Mouse (Mus musculus) layer of hippocampus, postnatal 10 days (tissue): ENCODE measurements around the gene Trim3. TPM values are rescaled to one million over a fixed set of nuclear protein-coding genes. Genes with fewer than 3 reads are reported as not detected.

Source experiments
- DNase-seq, 2 experiments: peaks; one replicate each; pipeline ENCODE4 v3.0.0; 2021; ENCODE audit warnings: low spot score in 2 of 2
- total RNA-seq, 2 experiments: library from RNA; stranded (reverse); gene quantifications; 2 replicates each; pipeline ENCODE4 v1.2.3; 2021

The Trim3 gene
- total RNA-seq, 2 experiments from 2014 or later, result 138 to 143 TPM

- no peak for DNase-seq
Measured at GRCm38 (mm10) chr7:105562317-105562716, 71.1 kb downstream of the Trim3 start.

GRCm38 (mm10) chr7:105559016-105559415, 74.4 kb downstream of the Trim3 start:
- DNase-seq, result peak; percentile 40 to 56

- peak in 1 of 2 experiments; percentile 37 for DNase-seq
Measured at GRCm38 (mm10) chr7:105557671-105558070, 75.7 kb downstream of the Trim3 start.

- no peak for DNase-seq
Measured at GRCm38 (mm10) chr7:105556406-105556805, 77.0 kb downstream of the Trim3 start.

- no peak for DNase-seq
Measured at GRCm38 (mm10) chr7:105555571-105555970, 77.8 kb downstream of the Trim3 start.

Other genes with a start within 250 kb of the Trim3 start
- 10 to 100 TPM; 57.9 to 61.3 TPM for gene Fam160a2, start 233.5 kb downstream of the Trim3 start, total RNA-seq
- gene Cnga4, start 229.0 kb downstream of the Trim3 start, total RNA-seq, result under 1 TPM; 0.33 to 0.69 TPM
- 10 to 100 TPM; 13.2 to 14.5 TPM for gene Cckbr, start 207.8 kb downstream of the Trim3 start, total RNA-seq
- gene Cavin3, start 151.3 kb downstream of the Trim3 start, total RNA-seq, result 10 to 100 TPM; 13.7 to 13.8 TPM
- 10 to 100 TPM; 87.0 to 89.8 TPM for gene Smpd1, start 79.2 kb downstream of the Trim3 start, total RNA-seq
- gene Apbb1, start 51.9 kb downstream of the Trim3 start, total RNA-seq, result 100 to 1,000 TPM; 350 to 357 TPM
- gene Hpx, start 33.4 kb downstream of the Trim3 start, total RNA-seq, result not detected
- gene Timm10b, start 6.5 kb upstream of the Trim3 start, total RNA-seq, result 10 to 100 TPM; 78.0 to 81.7 TPM
- gene Arfip2, start 6.8 kb upstream of the Trim3 start, total RNA-seq, result 10 to 100 TPM; 85.7 to 91.8 TPM
- 10 to 100 TPM in 1 of 2 experiments, 1 to 10 TPM in 1; 9.6 to 12.7 TPM for gene Gm45799, start 7.0 kb upstream of the Trim3 start, total RNA-seq
- gene Dnhd1, start 17.3 kb upstream of the Trim3 start, total RNA-seq, result 1 to 10 TPM; 5.1 to 5.9 TPM
- 100 to 1,000 TPM; 112 to 117 TPM for gene Ilk, start 103.0 kb upstream of the Trim3 start, total RNA-seq
- gene Rrp8, start 103.8 kb upstream of the Trim3 start, total RNA-seq, result 10 to 100 TPM; 15.4 to 17.4 TPM
- 100 to 1,000 TPM; 136 to 148 TPM for gene Taf10, start 110.8 kb upstream of the Trim3 start, total RNA-seq
- gene Tpp1, start 118.7 kb upstream of the Trim3 start, total RNA-seq, result 10 to 100 TPM; 31.6 to 38.3 TPM
- gene Dchs1, start 154.1 kb upstream of the Trim3 start, total RNA-seq, result 10 to 100 TPM; 46.4 to 47.4 TPM
- 100 to 1,000 TPM; 107 to 112 TPM for gene Mrpl17, start 177.5 kb upstream of the Trim3 start, total RNA-seq